Mouse (Mus musculus) frontal cortex, postnatal 14 days (tissue): ENCODE measurements around the gene Cnot6l.
A peak's percentile ranks its signal among the peaks of the same experiment; 100 is the strongest.

Source experiments
- DNase-seq, 2 experiments: peaks; one replicate each; pipeline ENCODE4 v3.0.0; 2022; ENCODE audit warnings: low spot score in 2 of 2

The Cnot6l gene

DNA sequence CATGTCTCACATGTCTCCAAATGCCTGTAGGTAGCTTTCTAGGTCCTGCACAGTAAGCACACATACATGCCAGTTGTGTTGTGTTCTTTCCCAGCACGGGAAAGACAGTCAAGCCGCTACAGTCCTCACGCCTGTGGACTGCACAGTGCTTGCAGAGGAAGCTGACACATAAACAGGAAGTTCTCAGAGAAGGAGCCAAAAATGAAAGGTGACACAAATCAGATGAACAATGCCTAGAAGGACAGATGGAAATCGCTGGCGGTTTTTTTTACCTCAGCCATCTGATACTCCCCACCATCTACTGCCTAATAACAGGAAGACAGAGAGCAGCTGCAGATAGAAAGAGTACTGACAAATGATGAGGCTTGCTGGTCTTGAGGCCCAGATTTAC is at the start of gene Cnot6l:
Gene Cnot6l, minus strand, starts transcription at position 151 of the 391 bp plus-strand sequence.
- peak in 1 of 2 experiments; percentile 14 for DNase-seq

DNA sequence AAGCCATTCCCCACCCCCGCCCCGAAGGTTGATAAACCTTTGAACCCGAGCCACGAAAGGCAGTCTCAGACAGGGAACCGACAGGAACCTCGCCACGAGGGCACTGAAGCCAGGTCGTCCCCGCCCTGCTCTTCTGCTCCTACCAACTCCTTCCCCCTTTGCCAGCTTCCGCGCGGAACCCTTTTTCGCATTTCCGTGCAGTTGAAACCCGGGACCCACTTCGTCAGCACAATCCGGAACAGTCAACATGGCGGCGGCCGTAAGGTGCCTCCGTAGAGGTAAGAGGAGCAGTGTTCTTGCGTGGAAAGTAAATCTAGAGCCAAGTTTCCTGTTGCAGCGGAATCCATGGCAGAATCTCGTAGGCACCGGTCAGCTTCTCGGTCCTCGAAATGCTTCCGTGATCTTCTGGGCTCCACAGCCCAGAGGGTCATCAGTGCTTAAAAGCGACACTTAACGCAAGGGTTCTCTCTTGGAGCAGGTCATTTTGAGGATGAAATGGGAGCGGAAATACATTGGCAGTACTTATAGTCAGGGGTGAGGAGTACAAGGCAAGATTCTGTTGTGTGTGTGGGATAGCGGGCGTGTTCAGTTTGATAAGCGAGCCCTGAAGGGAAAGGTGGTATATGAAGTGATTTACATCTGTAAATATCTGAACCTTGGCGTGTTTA is 46.1 kb upstream of the Cnot6l start:
- peak; percentile 89 for DNase-seq

DNA sequence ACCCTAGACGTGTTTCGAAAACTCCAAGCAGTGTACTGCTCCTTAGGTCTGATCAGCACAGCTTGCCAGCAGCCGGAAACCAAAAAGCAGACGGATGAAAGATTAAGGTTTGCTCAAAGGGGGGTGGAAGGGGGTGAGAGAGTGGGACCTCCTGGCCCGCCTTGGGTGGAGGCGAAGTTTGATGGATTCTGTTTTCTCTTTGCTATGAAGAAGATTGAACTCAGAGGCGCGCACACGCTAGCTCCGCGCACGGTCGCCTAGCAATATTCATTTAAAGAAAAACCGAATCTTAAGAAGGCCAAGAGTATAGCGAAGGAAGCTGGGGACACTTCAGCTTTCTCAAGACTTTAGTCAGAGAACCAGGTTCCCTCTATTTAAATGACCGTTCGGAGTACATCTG is 45.5 kb upstream of the Cnot6l start, which contains the start of gene Mrpl1:
Gene Mrpl1, plus strand, starts transcription at position 35 of the 400 bp plus-strand sequence.
- DNase-seq, result peak; percentile 11 to 14

DNA sequence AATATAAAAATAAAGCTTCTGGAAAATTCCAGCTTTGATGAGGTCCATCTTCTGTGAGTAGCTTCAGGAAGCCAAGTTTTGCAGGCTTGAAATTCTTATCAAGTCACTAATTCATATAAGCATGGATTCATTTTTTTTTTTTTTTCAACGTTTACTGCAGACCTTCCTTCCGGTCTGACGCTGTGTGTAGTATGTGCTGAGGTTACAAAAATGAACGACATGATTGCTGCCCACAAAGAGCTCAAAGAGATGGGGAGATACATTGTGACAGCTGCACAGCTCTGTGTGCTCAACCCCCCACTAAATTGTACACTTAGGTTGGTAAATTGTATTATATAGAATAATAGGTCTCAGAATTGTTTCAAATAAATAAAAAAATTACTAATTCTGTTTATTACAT is 44.6 kb upstream of the Cnot6l start:
- no peak for DNase-seq

DNA sequence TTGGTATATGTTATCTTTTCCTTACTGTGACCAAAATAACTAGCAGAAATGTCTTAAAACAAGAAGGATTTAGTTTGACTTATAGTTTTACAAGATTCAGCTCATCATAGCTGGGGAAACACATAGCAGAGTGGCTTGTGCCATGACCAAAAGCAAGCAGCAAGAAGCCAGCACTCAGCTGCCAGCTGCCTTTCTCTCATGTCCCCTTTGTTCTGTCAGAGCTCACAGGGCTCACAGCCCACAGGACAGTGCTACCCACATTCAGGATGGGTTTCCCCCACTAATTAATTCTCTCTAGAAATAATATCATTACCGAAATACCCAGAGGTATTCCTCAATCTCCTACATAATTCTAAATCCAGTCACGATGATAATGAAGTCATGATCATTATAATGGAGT is 43.6 kb upstream of the Cnot6l start:
- no peak for DNase-seq

DNA sequence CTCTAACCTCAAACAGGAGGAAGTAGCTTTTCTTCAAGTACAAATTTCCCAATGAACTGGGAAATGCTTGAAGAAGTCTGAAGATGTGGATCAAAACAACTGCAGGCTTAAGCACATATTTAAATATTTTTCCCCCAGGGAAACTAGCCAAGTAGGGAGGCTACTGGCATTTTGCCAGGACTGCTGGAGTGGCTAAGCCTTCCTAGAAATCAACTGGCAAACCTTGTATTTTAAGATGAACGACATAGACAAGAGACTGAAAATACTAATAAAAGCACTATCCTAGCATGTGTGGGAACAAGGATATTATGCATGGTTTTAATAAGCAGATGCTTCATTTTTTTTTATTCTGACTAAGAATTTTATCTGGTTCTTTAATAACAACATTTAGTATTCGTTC is 42.9 kb upstream of the Cnot6l start:
- DNase-seq, result peak in 1 of 2 experiments; percentile 11

DNA sequence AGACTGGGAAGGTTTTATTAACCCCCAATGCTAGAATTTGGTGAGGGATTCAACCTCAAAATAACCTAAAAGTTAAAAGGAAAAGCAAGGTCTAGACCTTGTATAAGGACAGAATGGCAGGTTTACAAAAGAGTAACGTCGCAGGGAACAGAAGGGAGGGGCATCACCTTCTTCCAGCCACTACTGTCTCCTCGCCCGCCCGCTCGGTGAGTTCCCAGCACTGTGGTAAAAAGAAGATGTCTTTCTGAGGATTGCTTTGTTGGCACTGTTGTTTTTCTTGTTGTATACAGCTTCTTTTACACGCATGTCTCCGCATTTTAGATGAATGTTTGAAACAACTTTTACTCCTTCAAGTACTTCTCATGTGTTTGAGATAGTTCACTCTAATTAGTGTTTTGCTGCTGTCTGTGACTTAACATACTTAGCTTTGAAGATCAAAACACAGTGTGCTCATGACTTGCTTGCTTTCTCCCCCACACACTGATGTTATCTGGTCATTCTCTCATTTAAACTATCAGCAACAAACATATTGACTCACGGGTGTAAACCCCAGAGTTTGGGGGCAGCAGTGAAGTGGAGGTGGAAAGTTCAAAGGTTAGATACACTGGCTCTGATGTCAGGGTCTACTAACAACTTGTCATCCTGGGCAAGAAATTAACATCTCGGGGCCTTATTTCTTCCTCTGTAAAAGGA is 37.6 kb upstream of the Cnot6l start:
- no peak for DNase-seq

DNA sequence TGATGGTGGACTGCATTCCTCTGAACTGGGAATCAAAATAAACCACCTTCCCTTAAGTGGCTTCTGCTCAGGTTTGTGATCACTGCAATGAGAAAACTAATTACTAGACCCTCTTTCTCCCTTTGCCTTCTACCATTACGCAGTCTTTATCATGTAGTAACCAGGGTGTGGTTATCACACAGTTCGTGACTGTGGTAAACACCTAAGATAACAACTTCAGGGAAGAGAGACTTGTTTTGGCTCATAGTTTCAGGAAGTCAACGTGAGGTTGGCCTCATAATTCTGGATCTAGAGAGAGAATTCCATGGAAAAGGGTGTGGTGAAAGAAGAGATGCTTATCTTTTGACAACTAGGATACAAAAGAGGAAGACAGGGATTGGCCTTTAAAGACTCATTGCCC is 36.3 kb upstream of the Cnot6l start:
- no peak for DNase-seq

DNA sequence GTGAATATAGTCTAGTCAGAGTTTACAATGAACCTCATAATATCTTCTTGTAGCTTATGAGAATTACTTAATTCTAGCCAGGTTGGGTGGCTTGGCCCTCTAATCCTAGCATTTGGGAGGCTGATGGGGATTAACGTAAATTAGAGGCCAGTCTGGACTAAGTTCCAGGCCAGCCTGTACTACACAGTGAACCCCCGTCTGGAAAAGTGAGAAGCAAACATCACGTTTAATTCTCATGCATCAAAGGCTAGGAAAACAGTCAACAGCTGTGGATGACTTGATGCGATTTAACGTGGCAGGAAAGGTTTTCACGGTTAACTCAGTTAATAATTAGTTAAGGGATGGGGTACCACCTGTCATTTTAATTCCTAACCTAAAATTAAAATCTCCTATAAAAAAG is 34.3 kb upstream of the Cnot6l start:
- no peak for DNase-seq

DNA sequence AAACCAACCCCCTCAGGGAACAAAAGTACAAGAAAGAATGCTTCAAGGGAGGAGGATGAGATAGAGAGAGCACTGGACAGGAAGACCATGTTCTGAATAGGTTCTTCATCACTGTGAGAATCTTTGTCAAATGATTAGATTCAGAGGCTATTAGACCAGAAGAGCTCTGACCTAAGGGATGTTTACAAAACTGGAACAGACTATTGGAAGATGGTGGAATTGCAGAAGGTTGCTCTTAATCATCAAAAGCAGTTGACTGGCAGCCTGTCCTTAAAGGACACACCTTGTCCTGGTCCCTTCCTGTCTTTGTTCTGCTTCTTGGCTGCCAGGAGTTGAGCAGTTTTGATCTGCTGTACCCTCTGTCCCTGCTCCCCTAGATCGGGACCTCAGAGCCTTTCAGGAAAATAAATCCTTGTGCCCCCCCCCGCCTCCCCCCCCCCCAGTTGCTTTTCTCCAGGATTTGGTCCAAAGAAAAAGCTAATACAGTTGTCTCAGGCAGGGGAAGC is 32.6 kb upstream of the Cnot6l start:
- no peak for DNase-seq

DNA sequence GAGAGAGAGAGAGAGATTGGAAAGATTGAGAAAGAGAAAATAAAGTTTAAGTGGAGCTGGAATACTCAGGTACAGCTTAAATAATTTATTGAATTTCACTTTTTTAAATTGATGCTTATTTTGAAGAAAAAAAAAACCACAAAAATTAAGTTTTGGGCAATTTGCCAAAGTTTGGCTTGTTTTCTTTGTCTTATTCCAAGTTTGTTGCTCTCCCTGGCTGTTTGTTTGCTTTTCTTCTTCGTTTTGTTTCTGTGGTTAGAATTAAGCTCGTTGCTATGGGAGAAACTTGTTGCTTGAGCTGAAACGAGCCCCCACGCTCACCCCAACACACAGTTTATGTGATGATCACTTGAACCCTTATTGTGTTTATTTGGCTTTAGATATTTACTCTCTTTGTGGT is 27.3 kb upstream of the Cnot6l start:
- no peak for DNase-seq

DNA sequence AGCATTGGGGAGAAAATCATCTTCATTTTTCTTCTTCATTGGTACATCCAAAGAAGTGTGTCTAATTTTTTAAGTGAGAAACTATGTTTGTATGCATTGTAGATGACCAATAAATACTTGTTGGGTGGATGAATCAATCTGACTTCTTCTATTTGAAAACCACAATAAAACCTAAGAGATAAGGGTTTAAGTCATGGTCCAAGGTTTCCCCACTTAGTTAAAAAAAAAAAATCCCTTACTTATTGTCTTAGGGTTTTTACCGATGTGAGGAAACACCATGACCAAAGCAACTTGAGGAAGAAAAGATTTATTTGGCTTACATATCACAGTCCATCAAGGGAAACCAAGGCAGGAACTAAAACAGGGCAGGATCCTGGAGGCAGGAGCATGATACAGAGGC is 25.8 kb upstream of the Cnot6l start:
- DNase-seq, result no peak

DNA sequence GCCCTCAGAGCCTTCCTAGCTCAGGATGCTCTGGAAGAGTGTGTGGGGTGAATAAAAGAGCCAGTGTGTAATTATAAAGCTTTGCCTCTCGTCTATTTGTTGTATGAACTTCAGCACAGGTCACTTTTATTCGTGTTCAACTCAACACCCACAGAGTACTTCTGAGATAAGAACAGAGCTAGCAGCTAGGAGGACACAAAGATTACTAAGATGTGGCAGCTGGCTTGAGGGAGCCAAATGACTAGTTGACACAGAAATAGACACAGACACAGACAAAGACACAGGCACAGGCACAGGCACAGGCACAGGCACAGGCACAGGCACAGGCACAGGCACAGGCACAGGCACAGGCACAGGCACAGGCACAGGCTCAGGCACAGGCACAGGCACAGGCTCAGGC is 20.0 kb upstream of the Cnot6l start:
- no peak for DNase-seq

DNA sequence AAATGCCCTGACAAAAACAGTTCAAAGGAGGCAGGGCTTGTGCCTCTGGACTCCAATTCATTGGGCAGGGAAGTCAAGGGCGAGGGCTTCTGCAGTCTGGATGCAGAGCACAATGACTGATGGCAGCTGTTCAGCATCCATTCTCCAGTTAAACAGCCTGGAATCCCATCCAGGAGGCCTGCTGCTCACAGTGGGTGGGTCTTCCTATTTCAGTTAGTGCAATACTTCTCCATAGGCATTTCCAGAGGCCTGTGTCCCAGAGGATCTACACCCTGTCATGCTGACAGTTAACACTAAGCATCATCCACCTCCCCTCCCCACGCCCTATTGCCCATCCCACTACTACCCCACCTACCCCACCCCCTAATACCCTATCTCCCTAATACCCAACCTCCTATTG is 19.2 kb upstream of the Cnot6l start:
- DNase-seq, result no peak

DNA sequence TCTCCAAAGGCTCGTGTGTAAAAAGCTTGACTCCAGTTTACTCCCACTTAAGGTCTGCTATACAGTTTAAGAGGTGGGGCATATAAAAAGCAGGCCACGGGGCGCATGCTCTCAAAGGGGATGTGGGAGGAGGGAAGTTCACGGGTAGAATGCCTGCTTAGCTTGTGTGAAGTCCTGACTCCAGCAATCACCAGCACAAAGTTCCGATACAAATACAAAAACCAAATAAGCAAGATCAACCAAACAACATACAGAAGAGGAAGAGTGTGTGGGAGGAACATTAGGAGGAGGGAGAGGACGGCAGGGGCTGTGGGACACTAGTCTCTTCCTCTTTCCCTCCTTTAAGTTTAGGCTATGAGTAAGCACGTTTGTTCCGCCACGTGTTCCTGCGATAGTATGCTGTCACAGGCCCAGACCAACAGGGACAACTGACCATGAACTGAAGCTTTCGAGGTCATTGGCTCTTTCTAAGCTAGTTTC is 12.9 kb upstream of the Cnot6l start:
- DNase-seq, result no peak

DNA sequence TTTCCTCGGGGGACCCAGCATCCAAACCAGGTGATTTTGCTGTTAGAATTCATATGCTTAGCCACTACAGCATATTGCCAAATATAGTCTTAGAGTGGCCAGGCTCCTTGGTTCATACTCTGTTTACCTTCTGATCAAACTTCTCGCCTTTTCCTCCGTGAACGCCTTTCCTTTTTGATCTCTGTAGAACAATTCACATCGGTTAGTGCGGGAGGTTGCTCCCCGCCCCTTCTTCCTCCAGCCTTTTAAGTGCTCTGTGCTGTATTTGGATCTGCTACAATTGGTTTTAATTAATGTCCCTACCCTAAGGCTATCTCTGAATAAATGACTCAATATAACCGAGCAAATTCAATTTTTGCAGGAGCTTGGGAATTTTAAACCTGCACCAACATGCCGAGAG is 12.2 kb upstream of the Cnot6l start:
- no peak for DNase-seq

DNA sequence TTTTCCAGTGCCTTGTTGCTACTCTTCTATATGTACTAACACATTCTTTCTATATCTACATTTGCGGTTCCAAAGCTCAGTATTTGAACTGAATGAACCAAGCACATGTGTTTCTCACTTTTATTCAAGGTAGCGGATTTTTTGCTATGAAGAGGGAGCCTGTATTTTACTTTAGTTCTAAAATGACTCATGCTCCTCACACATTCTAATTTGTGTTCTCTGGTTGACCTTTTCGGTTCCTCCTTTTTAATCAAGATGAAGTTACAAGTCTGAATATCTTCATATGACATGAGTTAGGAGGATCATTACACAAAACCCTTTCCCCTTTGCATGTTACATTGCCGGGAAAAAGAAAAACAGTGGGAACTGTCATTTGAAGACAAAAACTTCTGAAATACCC is 7.8 kb upstream of the Cnot6l start:
- no peak for DNase-seq

DNA sequence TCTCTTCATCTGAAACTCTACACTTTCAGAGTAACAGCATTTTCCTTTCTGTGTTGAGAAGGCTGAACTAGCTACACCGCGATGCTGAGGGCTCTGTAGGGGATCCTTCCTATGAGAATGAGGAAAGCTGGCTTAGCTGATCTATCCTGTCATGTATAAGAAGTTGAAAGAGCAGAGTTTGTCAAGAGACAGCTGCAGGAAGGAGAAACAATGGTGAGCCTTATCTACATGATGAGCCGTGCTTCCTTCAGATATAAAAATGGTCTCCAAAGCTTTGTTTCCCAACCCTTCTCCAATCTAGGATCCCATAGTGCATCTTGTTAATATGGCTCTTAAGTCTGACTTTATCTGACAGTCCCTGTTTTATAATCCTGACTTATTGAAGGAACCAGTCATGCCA is 6.5 kb upstream of the Cnot6l start:
- DNase-seq, result no peak

DNA sequence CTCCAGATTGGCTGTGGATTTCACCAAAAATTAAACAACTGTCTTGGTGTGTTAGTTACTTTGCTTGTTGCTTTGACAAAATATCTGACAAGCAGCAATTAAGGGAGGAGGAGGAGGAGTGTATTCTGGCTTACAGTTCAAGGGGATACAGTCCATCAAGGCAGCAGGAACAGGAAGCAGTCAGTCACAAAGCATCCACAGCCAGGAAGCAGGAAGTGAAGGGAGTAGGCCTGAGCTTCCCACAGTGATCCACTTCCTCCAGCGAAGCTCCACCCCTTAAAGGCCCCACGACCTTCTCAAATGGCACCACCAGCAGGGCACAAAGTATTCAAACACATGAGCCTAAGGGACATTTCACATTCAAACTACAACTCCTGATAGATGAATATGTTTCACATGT is 2.8 kb upstream of the Cnot6l start:
- DNase-seq, result no peak

DNA sequence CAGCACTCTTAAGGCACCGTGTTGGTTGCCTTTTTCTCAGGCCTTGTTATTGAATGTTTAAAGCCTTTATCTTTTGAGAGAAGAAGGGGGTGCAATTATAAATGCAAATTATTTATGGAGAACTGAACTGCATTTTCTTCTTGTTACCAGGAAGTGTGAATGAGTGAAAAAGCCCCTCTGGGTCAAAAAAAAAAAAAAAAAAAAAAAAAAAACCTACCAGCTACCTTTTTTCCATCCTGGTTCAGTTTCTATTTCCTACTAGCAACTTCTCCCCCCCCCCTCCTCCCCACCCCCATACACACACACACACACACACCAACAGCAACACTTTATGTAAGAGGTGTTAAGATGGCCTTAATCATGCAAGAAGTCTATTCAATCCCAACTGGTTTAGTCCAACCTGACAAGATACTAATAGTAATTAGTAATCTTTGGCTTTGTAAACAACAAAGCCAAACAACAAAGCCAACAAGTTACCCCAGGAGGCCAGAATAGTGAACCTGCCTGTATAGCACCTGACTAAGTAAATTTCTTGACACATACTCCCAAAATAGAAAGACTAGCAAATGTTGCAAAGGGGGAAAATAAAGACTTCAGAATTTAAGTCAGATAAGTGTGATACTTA is 463 bp downstream of the Cnot6l start:
- DNase-seq, result no peak

DNA sequence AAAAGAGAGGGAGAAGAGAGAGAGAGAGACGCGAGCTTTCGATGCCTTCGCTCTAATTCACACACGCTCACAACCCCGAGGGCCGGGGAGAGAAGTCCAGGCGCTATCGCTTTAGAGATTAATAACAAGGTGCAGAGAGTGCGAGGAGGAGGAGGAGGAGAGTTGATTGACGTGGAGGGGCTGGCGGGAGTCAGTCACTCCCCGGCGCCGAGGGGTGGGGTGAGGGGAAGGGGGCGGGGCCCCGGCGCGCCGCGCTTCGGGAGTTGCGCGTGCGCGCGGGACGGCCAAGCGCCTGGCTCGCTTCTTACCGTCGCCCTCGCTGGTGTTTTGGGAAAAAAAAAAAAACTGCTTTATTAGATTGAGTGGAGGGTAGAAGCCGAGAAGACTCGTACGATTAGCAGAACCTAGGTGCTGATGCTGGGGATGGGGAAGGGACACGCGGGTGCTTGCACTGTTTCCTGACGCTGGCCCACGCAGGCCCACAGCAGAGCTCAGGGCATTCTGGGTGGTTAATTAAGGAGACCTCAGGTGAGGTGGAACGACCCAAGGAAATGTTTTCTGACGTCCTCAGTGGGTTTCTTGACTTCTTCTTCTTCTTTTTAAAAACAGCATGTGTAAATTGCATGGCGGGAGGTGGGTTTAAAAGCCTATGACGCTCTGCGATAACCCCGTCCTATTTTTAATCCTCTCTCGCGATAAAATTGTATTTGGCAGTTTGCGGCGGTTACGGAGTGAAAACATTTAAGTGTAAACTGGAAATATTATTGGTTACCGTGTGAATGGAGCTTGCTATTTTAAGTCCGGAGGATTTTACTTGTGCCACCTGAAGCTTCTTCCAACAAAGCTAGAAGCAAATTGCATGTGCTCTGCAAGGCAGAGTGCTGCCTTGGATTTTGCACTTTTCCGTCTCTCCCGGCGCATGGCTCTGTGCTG is 1.3 kb downstream of the Cnot6l start:
- DNase-seq, result peak; percentile 29 to 64
